ENCODE assay signal across 8 mouse cellular contexts in the genomic region with DNA sequence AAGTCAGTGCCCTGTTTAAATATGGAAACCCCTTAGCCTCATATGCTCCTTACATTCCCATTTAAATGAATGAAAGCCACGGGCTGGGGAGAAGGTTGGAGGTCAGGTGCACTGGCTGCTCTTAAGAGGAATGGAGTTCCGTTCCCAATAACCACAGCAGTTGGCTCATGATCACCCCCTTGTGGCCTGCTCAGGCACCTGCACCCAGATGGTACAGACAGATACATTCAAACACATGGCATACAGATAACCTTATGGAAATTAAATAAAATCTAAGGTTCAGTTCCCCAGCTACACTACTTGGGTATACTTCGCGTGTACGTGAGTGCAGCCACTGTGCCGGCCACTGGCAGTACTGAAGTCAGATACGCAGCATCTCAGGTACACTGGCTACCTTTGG.
DNase-seq lines count a peak whose midpoint lies in the region; ATAC-seq and TF ChIP-seq lines count a peak whose summit lies in the region.

No protein-coding gene starts in this region.

- DNase-seq in heart, adult 18-20 months, result peak; percentile 5 to 32
- DNase-seq in heart, embryonic 10.5 days (ENCODE audit: low spot score), result no peak
- DNase-seq in right cerebral cortex, postnatal 4 days, result peak; percentile 29
- no peak for DNase-seq in right cerebral cortex, postnatal 36 days (ENCODE audit: low spot score in 2 of 2)
- peak; percentile 25 for DNase-seq in c-Kit-positive CD71-positive TER-119-positive erythroid progenitor cells, embryonic 14.5 days (ENCODE audit: low spot score)
- no peak for DNase-seq in liver, embryonic 11.5 days (ENCODE audit: low spot score)

- no peaks in the 10 kb centered on the region for H3K27me3 ChIP-seq in heart, embryonic 10.5 days (ENCODE audit: insufficient read depth, poor library complexity, severe bottlenecking)
- no peaks in the 10 kb centered on the region for H3K27me3 ChIP-seq in liver, embryonic 11.5 days (replicated peaks; ENCODE audit: control insufficient read depth, insufficient read depth, low read length)
- no peaks in the 10 kb centered on the region for H3K27me3 ChIP-seq in small intestine, adult 2 months (ENCODE audit: control insufficient read depth, insufficient read depth, low read length)

- no peaks in the 10 kb centered on the region for H3K36me3 ChIP-seq in heart, embryonic 10.5 days
- H3K36me3 ChIP-seq in liver, embryonic 11.5 days (ENCODE audit: control insufficient read depth, insufficient read depth, low read length), result no peaks in the 10 kb centered on the region
- no peaks in the 10 kb centered on the region for H3K36me3 ChIP-seq in small intestine, adult 2 months (ENCODE audit: control insufficient read depth, insufficient read depth, low read length)

- no peaks in the 10 kb centered on the region for H3K4me1 ChIP-seq in heart, embryonic 10.5 days
- H3K4me1 ChIP-seq in liver, embryonic 11.5 days (replicated peaks; ENCODE audit: control insufficient read depth, insufficient read depth, low read length), result no peaks in the 10 kb centered on the region
- H3K4me1 ChIP-seq in small intestine, adult 2 months (ENCODE audit: control insufficient read depth, insufficient read depth, insufficient read length, low read length), result no peaks in the 10 kb centered on the region

- H3K4me3 ChIP-seq in heart, embryonic 10.5 days, result no peak overlapping the region
- H3K4me3 ChIP-seq in liver, embryonic 11.5 days (ENCODE audit: low read depth, low read length), result no peak overlapping the region
- no peak overlapping the region for H3K4me3 ChIP-seq in small intestine, adult 2 months (ENCODE audit: low read depth, low read length)

- no peak overlapping the region for H3K27ac ChIP-seq in heart, embryonic 10.5 days
- H3K27ac ChIP-seq in liver, embryonic 11.5 days (ENCODE audit: low read depth, low read length), result no peak overlapping the region
- no peak overlapping the region for H3K27ac ChIP-seq in small intestine, adult 2 months (ENCODE audit: insufficient read depth, low read depth, low read length)

- TF ChIP-seq CTCF in small intestine, adult 2 months (IDR thresholded peaks at IDR 0.05; ENCODE audit: extremely low read depth, insufficient read length, insufficient replicate concordance, low read depth, low read length), result peak; percentile 62; the same call in 1 of the 2 replicates

- TF ChIP-seq POLR2A in small intestine, adult 2 months (IDR thresholded peaks at IDR 0.05; ENCODE audit: low read depth, low read length), result no peak

- 60% methylated on average over 7 of the region's 7 CpGs for WGBS in heart, embryonic 10.5 days
- WGBS in liver, embryonic 11.5 days, result 52% methylated on average over 7 of the region's 7 CpGs
- 74% methylated on average over 7 of the region's 7 CpGs for WGBS in small intestine, adult 2 months

- H3K9ac ChIP-seq in liver, embryonic 11.5 days (ENCODE audit: low read depth, low read length), result no peak overlapping the region

- H3K4me2 ChIP-seq in liver, embryonic 11.5 days, result no peak overlapping the region

- peak; percentile 51; the same call in 1 of the 2 replicates for ATAC-seq in liver, embryonic 11.5 days (replicated peaks; ENCODE audit: low FRiP score)
- no peak for ATAC-seq in activated CD4-positive, CD25-positive, alpha-beta regulatory T cell, adult 4 months

- H3K9me3 ChIP-seq in heart, embryonic 10.5 days, result no peaks in the 10 kb centered on the region
- H3K9me3 ChIP-seq in liver, embryonic 11.5 days (ENCODE audit: control insufficient read depth, low read length), result no peaks in the 10 kb centered on the region

Comparison
In these comparisons a context has a peak if more than half of its experiments do, and no peak if none do; other contexts are left out.
1. DNase-seq: peak in heart, adult 18-20 months (2 of 2), right cerebral cortex, postnatal 4 days (single experiment) and c-Kit-positive CD71-positive TER-119-positive erythroid progenitor cells, embryonic 14.5 days (single experiment); none in heart, embryonic 10.5 days (single experiment), right cerebral cortex, postnatal 36 days (0 of 2) and liver, embryonic 11.5 days (single experiment).